10 mouse cellular contexts compared by ENCODE assay signal in the genomic region with DNA sequence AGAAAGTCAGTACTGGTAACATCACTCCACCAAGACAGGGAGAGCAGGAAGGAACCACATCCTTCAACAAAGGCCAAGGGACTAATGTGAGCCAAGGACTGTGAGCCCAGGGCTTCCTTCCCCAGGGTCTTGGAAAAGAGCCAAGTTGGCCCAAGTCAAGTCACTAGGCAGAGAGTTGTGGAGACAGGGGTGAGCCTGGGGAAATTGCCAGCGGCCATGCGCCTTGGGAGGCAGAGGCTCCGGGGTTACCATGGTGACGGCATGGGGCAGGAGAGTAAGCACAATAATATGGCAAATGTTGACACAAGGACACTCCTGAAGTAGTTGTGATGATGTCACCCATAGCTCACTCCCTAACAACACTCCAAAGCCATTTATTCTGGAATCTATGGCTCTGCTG. TPM values are rescaled to one million over a fixed set of nuclear protein-coding genes. Genes with fewer than 3 reads are reported as not detected.
DNase-seq lines count a peak whose midpoint lies in the region; ATAC-seq and TF ChIP-seq lines count a peak whose summit lies in the region.
"Had no signal": no experiment of that assay in that cellular context is flagged by ENCODE, and none has a peak within 500 bp of the region (broad histone marks: within the 10 kb centered on the region; RNA-seq: fewer than 3 reads in every experiment).

No protein-coding gene starts in this region.

- no peak overlapping the region for H3K4me3 ChIP-seq in gastrocnemius, adult 2 months
- no peak overlapping the region for H3K4me3 ChIP-seq in hindbrain, embryonic 16.5 days (ENCODE audit: low read length)
- H3K4me3 ChIP-seq: embryonic facial prominence, embryonic 15.5 days; limb, embryonic 13.5 days had no signal

- no peak for TF ChIP-seq CTCF in gastrocnemius, adult 2 months (IDR thresholded peaks at IDR 0.05)

- no peak overlapping the region for H3K4me2 ChIP-seq in hindbrain, embryonic 16.5 days (ENCODE audit: low read length)
- H3K4me2 ChIP-seq: embryonic facial prominence, embryonic 15.5 days; limb, embryonic 13.5 days had no signal

- peak; percentile 93 for ATAC-seq in hindbrain, embryonic 16.5 days
- ATAC-seq in megakaryocyte-erythroid progenitor cell, adult 5-6 weeks (replicated peaks; ENCODE audit: low FRiP score, low TSS enrichment, poor library complexity, severe bottlenecking): no peak

- no peaks in the 10 kb centered on the region for H3K9me3 ChIP-seq in hindbrain, embryonic 16.5 days (ENCODE audit: control insufficient read depth, low read length)
- H3K9me3 ChIP-seq: embryonic facial prominence, embryonic 15.5 days; limb, embryonic 13.5 days had no signal

- peak; percentile 63 for DNase-seq in gastrocnemius, adult 2 months
- DNase-seq in gastrocnemius, postnatal 4 days (ENCODE audit: low spot score in 2 of 2): no peak
- peak; percentile 48 for DNase-seq in Muller cell, postnatal 12 days (ENCODE audit: inconsistent ontology term)
- peak; percentile 60 for DNase-seq in cerebellum, adult 9-11 months
- DNase-seq in ovary, postnatal 10 days (ENCODE audit: low spot score): peak; percentile 6
- DNase-seq in thymus, adult 18-20 months: no peak

- H3K9ac ChIP-seq in hindbrain, embryonic 16.5 days (ENCODE audit: low read depth, low read length): no peak overlapping the region
- H3K9ac ChIP-seq: embryonic facial prominence, embryonic 15.5 days; limb, embryonic 13.5 days had no signal

- 53% methylated on average over 4 of the region's 4 CpGs for WGBS in hindbrain, embryonic 16.5 days

- H3K27me3 ChIP-seq in hindbrain, embryonic 16.5 days (replicated peaks; ENCODE audit: control insufficient read depth, insufficient read depth, low read length): no peaks in the 10 kb centered on the region
- H3K27me3 ChIP-seq: embryonic facial prominence, embryonic 15.5 days; limb, embryonic 13.5 days had no signal

- intact Hi-C loops in gastrocnemius, adult 2 months (cut with DNase I): no loop called here

- no peaks in the 10 kb centered on the region for H3K4me1 ChIP-seq in hindbrain, embryonic 16.5 days (ENCODE audit: control insufficient read depth, insufficient read depth, low read depth, low read length)
- H3K4me1 ChIP-seq: embryonic facial prominence, embryonic 15.5 days; limb, embryonic 13.5 days had no signal

- H3K36me3 ChIP-seq in hindbrain, embryonic 16.5 days (ENCODE audit: control insufficient read depth, insufficient read depth, low read length): no peaks in the 10 kb centered on the region
- H3K36me3 ChIP-seq: embryonic facial prominence, embryonic 15.5 days; limb, embryonic 13.5 days had no signal

- H3K27ac ChIP-seq in gastrocnemius, adult 2 months: no peak overlapping the region
- H3K27ac ChIP-seq in hindbrain, embryonic 16.5 days (ENCODE audit: low read depth, low read length): no peak overlapping the region
- H3K27ac ChIP-seq: embryonic facial prominence, embryonic 15.5 days; limb, embryonic 13.5 days had no signal

RNA-seq across cellular contexts. Expression of gene Astn2, which starts 21.4 kb away (rescaled TPM):
- total RNA-seq in gastrocnemius, adult 2 months (2021): 1 to 10 TPM in 1 of 2 experiments, under 1 TPM in 1; 0.61 to 1.0 TPM
- total RNA-seq in gastrocnemius, postnatal 4 days (2021): 1 to 10 TPM; 3.3 to 4.3 TPM
- polyA plus RNA-seq in hindbrain, embryonic 16.5 days (2015; fragmentation: Nextera tagmentation; extraction: Ambion mirVana): 0.94 and 1.8 TPM in 2 replicates
- not detected in 2 replicates for total RNA-seq in megakaryocyte-erythroid progenitor cell, adult 5-6 weeks (2014; fragmentation: Nextera tagmentation)
- total RNA-seq in megakaryocyte-erythroid progenitor cell, adult 5-6 weeks (2017): not detected in 2 replicates

Comparison
In these comparisons a context has a peak if more than half of its experiments do, and no peak if none do; other contexts are left out.
1. DNase-seq: peak in gastrocnemius, adult 2 months (single experiment), Muller cell, postnatal 12 days (single experiment), cerebellum, adult 9-11 months (single experiment) and ovary, postnatal 10 days (single experiment); none in gastrocnemius, postnatal 4 days (0 of 2) and thymus, adult 18-20 months (0 of 2).